Mouse (Mus musculus) T-helper 17 cell (primary cell): Measurements from ENCODE around the gene Rrn3.

Experiments used
- in situ Hi-C, 2 experiments: fragments of 300-600 bp; cut with MboI, MseI; formaldehyde crosslinking; loops; 1 replicate in 1 of 2; 2 replicates in 1 of 2; pipeline ENCODE4 v1.15.1; 2025; ENCODE audit warnings: high pct_unique_total_duplicates in 2 of 2

Gene Rrn3

GRCm38 (mm10) chr16:13848310-13848709 lies 67.8 kb downstream of the Rrn3 start:
- in situ Hi-C loops = no loop called here

GRCm38 (mm10) chr16:13851446-13851845 lies 70.9 kb downstream of the Rrn3 start:
- in situ Hi-C loops = no loop called here

GRCm38 (mm10) chr16:13853886-13854285 lies 73.4 kb downstream of the Rrn3 start:
- in situ Hi-C loops = no loop called here
